Mouse (Mus musculus) spleen, adult 2 months (tissue): Measurements from ENCODE around the gene Rccd1. TPM values are rescaled to one million over a fixed set of nuclear protein-coding genes. Genes with fewer than 3 reads are reported as not detected.

ENCODE experiments used
- DNase-seq, 2 experiments: peaks; one replicate each; pipeline versions ENCODE4 v3.0.0 to v3.0.0-alpha.2; 2012 to 2021; ENCODE audit warnings: low spot score in 2 of 2, low read depth in 1 of 2
- H3K27ac ChIP-seq: fragments of 200-500 bp; 2 replicates; pipeline ENCODE4 v1.5.1; 2012; ENCODE audit warnings: low read length, inconsistent platforms; ENCODE audit not compliant: insufficient read depth
- H3K27me3 ChIP-seq: fragments of 200-500 bp; 2 replicates; pipeline ENCODE4 v1.6.1; 2012; ENCODE audit warnings: mild to moderate bottlenecking, moderate library complexity, low read length, inconsistent platforms; ENCODE audit not compliant: control insufficient read depth, insufficient read depth
- H3K36me3 ChIP-seq: fragments of 200-500 bp; 2 replicates; pipeline ENCODE4 v1.6.1; 2012; ENCODE audit warnings: mild to moderate bottlenecking, low read length, inconsistent platforms; ENCODE audit not compliant: control insufficient read depth, insufficient read depth
- H3K4me1 ChIP-seq: fragments of 200-500 bp; 2 replicates; pipeline ENCODE4 v1.6.1; 2011; ENCODE audit warnings: inconsistent platforms; ENCODE audit not compliant: control insufficient read depth, insufficient read depth, insufficient read length
- H3K4me3 ChIP-seq: fragments of 200-500 bp; 2 replicates; pipeline ENCODE4 v1.5.1; 2011; ENCODE audit warnings: mild to moderate bottlenecking, inconsistent platforms; ENCODE audit not compliant: insufficient read depth, insufficient read length; ENCODE audit errors: extremely low read depth
- CTCF ChIP-seq: fragments of 200-500 bp; IDR thresholded peaks from 2 replicates; pipeline ENCODE4 v1.5.1; 2011; ENCODE audit warnings: mild to moderate bottlenecking, inconsistent platforms; ENCODE audit not compliant: insufficient read depth, insufficient read length, insufficient replicate concordance; ENCODE audit errors: extremely low read depth
- POLR2A ChIP-seq: fragments of 200-500 bp; IDR thresholded peaks from 2 replicates; pipeline ENCODE4 v1.6.1; 2011; ENCODE audit warnings: low read depth, low read length, inconsistent platforms
- WGBS: fragments of 180-500 bp; shearing (Covaris S2); methylation state at CpG from one replicate; pipeline ENCODE4 v1.1.7; 2018; 5-methylcytosine and 5-hydroxymethylcytosine counted together
- polyA plus RNA-seq: library from polyadenylated mRNA; depleted of rRNA; stranded (reverse); fragments of >200 nt; gene quantifications from 2 replicates; pipeline ENCODE4 v1.2.3, GENCODE M21; 2012

The Rccd1 gene
- polyA plus RNA-seq, 1 experiment, result 13.2 TPM

- DNase-seq, result no peak
- peak overlapping the region; percentile 64 for H3K4me3 ChIP-seq
- H3K36me3 ChIP-seq, result peaks cover 1% of the 10 kb centered on the region; the same call in 1 of the 2 replicates
- WGBS, result 8% methylated on average over 37 of the region's 37 CpGs
- H3K4me1 ChIP-seq, result no peaks in the 10 kb centered on the region
- no peaks in the 10 kb centered on the region for H3K27me3 ChIP-seq
- H3K27ac ChIP-seq, result no peak overlapping the region; the same call in 1 of the 2 replicates
- no peak for TF ChIP-seq CTCF
Measured at GRCm38 (mm10) chr7:80294764-80295648, 29.2 kb downstream of the Rccd1 start.

- no peak within 1 kb of the TSS; the same call in 1 of the 2 replicates for H3K27ac ChIP-seq
- peak within 1 kb of the TSS; percentile 64 for H3K4me3 ChIP-seq
- TF ChIP-seq CTCF (no peak), POLR2A (no peak)
- H3K27me3 ChIP-seq, result no peaks in the 10 kb centered on the region
- peaks cover 1% of the 10 kb centered on the region; the same call in 1 of the 2 replicates for H3K36me3 ChIP-seq
- H3K4me1 ChIP-seq, result no peaks in the 10 kb centered on the region
- peak; percentile 95 to 96 for DNase-seq
- WGBS, result under 1% methylated on average over 52 of the region's 52 CpGs
Measured at GRCm38 (mm10) chr7:80294062-80294763, 30.0 kb downstream of the Rccd1 start, which contains the start of gene Prc1. Gene Prc1 (plus strand): TSS chr7:80294450.

- WGBS, result 81% methylated on average over 10 of the region's 10 CpGs
- TF ChIP-seq CTCF, result no peak
- no peak for TF ChIP-seq POLR2A
- H3K4me3 ChIP-seq, result no peak overlapping the region
- no peaks in the 10 kb centered on the region for H3K4me1 ChIP-seq
- DNase-seq, result no peak
- no peak overlapping the region for H3K27ac ChIP-seq
- peaks cover 41% of the 10 kb centered on the region for H3K36me3 ChIP-seq
- no peaks in the 10 kb centered on the region for H3K27me3 ChIP-seq
Measured at GRCm38 (mm10) chr7:80287736-80288135, 36.5 kb downstream of the Rccd1 start.

- Histone ChIP-seq H3K27me3 (no peaks in the 10 kb centered on the region), H3K4me3 (no peak overlapping the region), H3K36me3 (peaks cover 43% of the 10 kb centered on the region), H3K4me1 (no peaks in the 10 kb centered on the region), H3K27ac (no peak overlapping the region)
- WGBS, result 68% methylated on average over 6 of the region's 6 CpGs
- TF ChIP-seq CTCF, result no peak
- no peak for TF ChIP-seq POLR2A
- DNase-seq, result no peak
Measured at GRCm38 (mm10) chr7:80285725-80286124, 38.5 kb downstream of the Rccd1 start.

GRCm38 (mm10) chr7:80284391-80284790 lies 39.9 kb downstream of the Rccd1 start:
- no peak overlapping the region for H3K27ac ChIP-seq
- TF ChIP-seq POLR2A (no peak), CTCF (no peak)
- 91% methylated on average over 5 of the region's 5 CpGs for WGBS

GRCm38 (mm10) chr7:80283226-80283918 lies 40.9 kb downstream of the Rccd1 start:
- Histone ChIP-seq H3K4me3 (no peak overlapping the region), H3K27me3 (no peaks in the 10 kb centered on the region), H3K36me3 (peaks cover 55% of the 10 kb centered on the region), H3K4me1 (no peaks in the 10 kb centered on the region), H3K27ac (no peak overlapping the region)
- 94% methylated on average over 3 of the region's 3 CpGs for WGBS
- DNase-seq, result no peak
- no peak for TF ChIP-seq CTCF
- no peak for TF ChIP-seq POLR2A

More at GRCm38 (mm10) chr7:80284391-80284790, 39.9 kb downstream of the Rccd1 start:
- Histone ChIP-seq H3K4me3 (no peak overlapping the region), H3K4me1 (no peaks in the 10 kb centered on the region), H3K36me3 (peaks cover 49% of the 10 kb centered on the region), H3K27me3 (no peaks in the 10 kb centered on the region)
- no peak for DNase-seq

- Histone ChIP-seq H3K27me3 (no peaks in the 10 kb centered on the region), H3K27ac (no peak overlapping the region), H3K4me3 (no peak overlapping the region), H3K4me1 (no peaks in the 10 kb centered on the region), H3K36me3 (peaks cover 45% of the 10 kb centered on the region)
- DNase-seq, result no peak
- no peak for TF ChIP-seq POLR2A
- no peak for TF ChIP-seq CTCF
- 93% methylated on average over 3 of the region's 3 CpGs for WGBS
Measured at GRCm38 (mm10) chr7:80281646-80282045, 42.6 kb downstream of the Rccd1 start.
